ENCODE assay signal across 8 mouse cellular contexts in the genomic region with DNA sequence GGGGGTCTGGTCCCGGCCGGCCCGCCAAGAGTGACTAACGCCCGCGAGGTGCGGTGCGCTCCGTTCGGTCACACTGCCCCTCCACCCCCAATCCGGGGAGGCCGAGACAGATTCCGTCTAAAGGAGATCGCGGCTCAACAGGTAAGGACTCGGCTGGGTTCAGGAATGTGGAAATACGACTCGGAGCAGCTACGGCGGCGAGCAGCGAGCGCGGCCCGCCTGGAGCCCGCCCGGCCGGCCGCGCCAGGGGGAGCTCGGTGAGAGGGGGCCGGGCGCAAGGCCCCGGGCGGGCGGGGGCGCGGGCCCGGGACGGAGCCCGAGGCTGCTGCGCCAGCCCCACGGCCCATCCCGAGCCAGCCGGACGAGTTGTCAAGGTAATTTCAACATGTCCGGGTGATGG. TPM values are rescaled to one million over a fixed set of nuclear protein-coding genes. Genes with fewer than 3 reads are reported as not detected.
A peak's percentile ranks its signal among the peaks of the same experiment; 100 is the strongest.
DNase-seq lines count a peak whose midpoint lies in the region; ATAC-seq and TF ChIP-seq lines count a peak whose summit lies in the region.

No protein-coding gene starts in this region.

- H3K27ac ChIP-seq in kidney, embryonic 15.5 days, result peak overlapping the region; percentile 51; the same call in 1 of the 2 replicates
- peak overlapping the region; percentile 50; the same call in 1 of the 2 replicates for H3K27ac ChIP-seq in hindbrain, embryonic 15.5 days (replicated peaks)
- H3K27ac ChIP-seq in lung, embryonic 15.5 days, result peak overlapping the region; percentile 79
- peak overlapping the region; percentile 49 for H3K27ac ChIP-seq in stomach, postnatal 0 days (replicated peaks)

- no peak for ATAC-seq in kidney, embryonic 15.5 days (replicated peaks; ENCODE audit: low FRiP score)
- ATAC-seq in hindbrain, embryonic 15.5 days (ENCODE audit: low FRiP score, low read depth), result no peak
- ATAC-seq in lung, embryonic 15.5 days (ENCODE audit: borderline replicate concordance, extremely low read depth, low FRiP score, low TSS enrichment), result peak; percentile 9; the same call in 1 of the 2 replicates
- peak; percentile 25; the same call in 1 of the 2 replicates for ATAC-seq in stomach, postnatal 0 days (ENCODE audit: low FRiP score, low TSS enrichment)

- TF ChIP-seq CTCF in stomach, postnatal 0 days (IDR thresholded peaks at IDR 0.05; ENCODE audit: low read depth), result no peak

- no peak for DNase-seq in kidney, adult 8-10 months
- DNase-seq in stomach, postnatal 0 days (ENCODE audit: low spot score), result no peak
- DNase-seq in cerebellum, adult 11 months, result no peak
- DNase-seq in left cerebral cortex, postnatal 14 days (ENCODE audit: low spot score in 2 of 2), result no peak
- no peak for DNase-seq in layer of hippocampus, adult 18-20 months (ENCODE audit: low spot score in 2 of 2)

- H3K9ac ChIP-seq in kidney, embryonic 15.5 days, result peak overlapping the region; percentile 53
- peak overlapping the region; percentile 62 for H3K9ac ChIP-seq in hindbrain, embryonic 15.5 days
- H3K9ac ChIP-seq in lung, embryonic 15.5 days, result peak overlapping the region; percentile 64
- H3K9ac ChIP-seq in stomach, postnatal 0 days (ENCODE audit: low read length), result peak overlapping the region; percentile 56

- intact Hi-C loops in left cerebral cortex, postnatal 14 days (cut with DNase I), result loop anchor here (5.0 to 10.0 kb wide), 2 partner anchors 188 to 426 kb away; no protein-coding TSS in a partner anchor

- TF ChIP-seq EP300 in stomach, postnatal 0 days (optimal IDR thresholded peaks at IDR 0.05), result no peak

- H3K27me3 ChIP-seq in kidney, embryonic 15.5 days, result peaks cover 97% of the 10 kb centered on the region
- H3K27me3 ChIP-seq in hindbrain, embryonic 15.5 days, result peaks cover 63% of the 10 kb centered on the region
- H3K27me3 ChIP-seq in lung, embryonic 15.5 days, result peaks cover 87% of the 10 kb centered on the region
- H3K27me3 ChIP-seq in stomach, postnatal 0 days (ENCODE audit: control insufficient read depth, insufficient read depth, low read length), result peaks cover 43% of the 10 kb centered on the region; the same call in 1 of the 2 replicates

- under 1% methylated on average over 47 of the region's 47 CpGs for WGBS in kidney, embryonic 15.5 days
- WGBS in hindbrain, embryonic 15.5 days, result under 1% methylated on average over 46 of the region's 47 CpGs
- 0% methylated on average over 45 of the region's 47 CpGs for WGBS in lung, embryonic 15.5 days
- under 1% methylated on average over 43 of the region's 47 CpGs for WGBS in stomach, postnatal 0 days

- peak overlapping the region; percentile 94 for H3K4me2 ChIP-seq in kidney, embryonic 15.5 days
- H3K4me2 ChIP-seq in hindbrain, embryonic 15.5 days, result peak overlapping the region; percentile 98
- H3K4me2 ChIP-seq in lung, embryonic 15.5 days, result peak overlapping the region; percentile 79
- peak overlapping the region; percentile 95 for H3K4me2 ChIP-seq in stomach, postnatal 0 days (replicated peaks; ENCODE audit: low read depth)

- peak overlapping the region; percentile 59 for H3K4me3 ChIP-seq in kidney, embryonic 15.5 days (replicated peaks)
- peak overlapping the region; percentile 70 for H3K4me3 ChIP-seq in hindbrain, embryonic 15.5 days
- H3K4me3 ChIP-seq in lung, embryonic 15.5 days, result peak overlapping the region; percentile 62
- peak overlapping the region; percentile 58 for H3K4me3 ChIP-seq in stomach, postnatal 0 days (ENCODE audit: low read depth, low read length)

- no peaks in the 10 kb centered on the region for H3K36me3 ChIP-seq in kidney, embryonic 15.5 days
- H3K36me3 ChIP-seq in hindbrain, embryonic 15.5 days, result no peaks in the 10 kb centered on the region
- H3K36me3 ChIP-seq in lung, embryonic 15.5 days, result no peaks in the 10 kb centered on the region
- no peaks in the 10 kb centered on the region for H3K36me3 ChIP-seq in stomach, postnatal 0 days (ENCODE audit: control insufficient read depth, insufficient read depth, low read length)

- H3K9me3 ChIP-seq in kidney, embryonic 15.5 days (replicated peaks), result no peaks in the 10 kb centered on the region
- H3K9me3 ChIP-seq in hindbrain, embryonic 15.5 days, result no peaks in the 10 kb centered on the region
- H3K9me3 ChIP-seq in lung, embryonic 15.5 days, result no peaks in the 10 kb centered on the region
- no peaks in the 10 kb centered on the region for H3K9me3 ChIP-seq in stomach, postnatal 0 days (ENCODE audit: control insufficient read depth, low read length)

- H3K4me1 ChIP-seq in kidney, embryonic 15.5 days, result peaks cover 54% of the 10 kb centered on the region
- H3K4me1 ChIP-seq in hindbrain, embryonic 15.5 days (replicated peaks), result peaks cover 64% of the 10 kb centered on the region
- peaks cover 51% of the 10 kb centered on the region for H3K4me1 ChIP-seq in lung, embryonic 15.5 days
- H3K4me1 ChIP-seq in stomach, postnatal 0 days (replicated peaks; ENCODE audit: control insufficient read depth, insufficient read depth), result peaks cover 3% of the 10 kb centered on the region; the same call in 1 of the 2 replicates

RNA-seq across cellular contexts. Expression of a gene that starts 1.8 kb away (rescaled TPM):
- 16.3 and 16.8 TPM in 2 replicates for polyA plus RNA-seq in kidney, embryonic 15.5 days (2015; fragmentation: Nextera tagmentation; extraction: Ambion mirVana)
- polyA plus RNA-seq in hindbrain, embryonic 15.5 days (2015; fragmentation: Nextera tagmentation; extraction: Ambion mirVana), result 28.8 and 42.8 TPM in 2 replicates
- 56.5 and 57.6 TPM in 2 replicates for polyA plus RNA-seq in lung, embryonic 15.5 days (2015; fragmentation: Nextera tagmentation; extraction: Ambion mirVana)
- polyA plus RNA-seq in stomach, postnatal 0 days (2015; fragmentation: Nextera tagmentation; extraction: Ambion mirVana), result 20.6 and 24.4 TPM in 2 replicates
- total RNA-seq in left cerebral cortex, postnatal 14 days (2021), result 10 to 100 TPM; 33.8 to 41.3 TPM
- 10 to 100 TPM; 43.3 to 53.8 TPM for total RNA-seq in layer of hippocampus, adult 18-20 months (2021)

Comparison
In these comparisons a context has a peak if more than half of its experiments do, and no peak if none do; other contexts are left out.
1. ATAC-seq: peak in lung, embryonic 15.5 days (single experiment) and stomach, postnatal 0 days (single experiment); none in kidney, embryonic 15.5 days (single experiment) and hindbrain, embryonic 15.5 days (single experiment).
2. Peak in every context shown above with its lines, with median percentiles within 50 percentile points of each other: H3K27ac ChIP-seq, H3K4me2 ChIP-seq, H3K4me3 ChIP-seq and H3K9ac ChIP-seq.